10 mouse cellular contexts compared by ENCODE assay signal in the genomic region with DNA sequence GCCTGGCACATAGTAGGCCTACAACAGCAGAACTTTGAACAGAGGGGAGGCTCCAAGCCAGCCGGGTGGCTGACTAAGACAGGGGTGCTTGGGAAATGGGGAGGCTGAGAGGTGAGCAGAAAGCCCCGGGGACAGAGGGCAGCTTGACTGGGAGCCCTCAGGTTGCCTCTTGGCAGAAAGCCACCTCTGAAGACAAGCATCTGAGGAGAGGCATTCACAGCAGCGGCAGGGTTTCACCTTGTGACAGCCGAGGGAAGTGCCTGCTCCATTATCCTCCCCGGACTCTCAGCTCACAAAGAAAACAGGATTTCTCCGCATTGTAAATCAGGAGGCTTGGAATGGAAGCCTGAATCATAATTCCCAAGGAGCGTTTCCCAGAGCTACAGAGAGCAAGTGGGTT.
DNase-seq lines count a peak whose midpoint lies in the region; TF ChIP-seq lines count a peak whose summit lies in the region.
"Had no signal": no experiment of that assay in that cellular context is flagged by ENCODE, and none has a peak within 500 bp of the region (broad histone marks: within the 10 kb centered on the region; RNA-seq: fewer than 3 reads in every experiment).

No protein-coding gene starts in this region.

- TF ChIP-seq CTCF in layer of hippocampus, adult 2 months (conservative IDR thresholded peaks at IDR 0.05): 0 out of 2 replicates have a peak, but pooled peaks have one; percentile 4

- DNase-seq in adrenal gland, postnatal 14 days: peak; percentile 20
- DNase-seq in adrenal gland, adult 18-20 months (ENCODE audit: low spot score in 2 of 2): no peak
- no peak for DNase-seq in layer of hippocampus, adult 2 months (ENCODE audit: low spot score in 2 of 2)
- DNase-seq in layer of hippocampus, adult 9-11 months: no peak
- DNase-seq in heart, postnatal 4 days: peak; percentile 35
- peak; percentile 44 for DNase-seq in lung, postnatal 10 days
- DNase-seq in spleen, postnatal 14 days (ENCODE audit: low spot score in 2 of 2): no peak
- no peak for DNase-seq in gastrocnemius, adult 8-10 months (ENCODE audit: low spot score in 2 of 2)

- no peak overlapping the region for H3K4me3 ChIP-seq in layer of hippocampus, adult 2 months
- H3K4me3 ChIP-seq: embryonic facial prominence, embryonic 12.5 days; stomach, embryonic 15.5 days had no signal

- H3K27ac ChIP-seq in layer of hippocampus, adult 2 months: no peak overlapping the region
- H3K27ac ChIP-seq: embryonic facial prominence, embryonic 12.5 days; stomach, embryonic 15.5 days had no signal

Comparison
In these comparisons a context has a peak if more than half of its experiments do, and no peak if none do; other contexts are left out.
1. DNase-seq: peak in adrenal gland, postnatal 14 days (single experiment), heart, postnatal 4 days (single experiment) and lung, postnatal 10 days (single experiment); none in adrenal gland, adult 18-20 months (0 of 2), layer of hippocampus, adult 2 months (0 of 2), layer of hippocampus, adult 9-11 months (single experiment), spleen, postnatal 14 days (0 of 2) and gastrocnemius, adult 8-10 months (0 of 2).